Mouse (Mus musculus): Measurements from ENCODE around the gene Hist2h2bb. TPM values are rescaled to one million over a fixed set of nuclear protein-coding genes. Genes with fewer than 3 reads are reported as not detected.
"Not testable (repeated sequence)": the region's sequence is repeated elsewhere in the genome, so short reads cannot be mapped to it uniquely, and the experiment has no call there.

The Hist2h2bb gene
- polyA plus RNA-seq, 1 experiment from 2014 or later, result 2.7 TPM

DNA sequence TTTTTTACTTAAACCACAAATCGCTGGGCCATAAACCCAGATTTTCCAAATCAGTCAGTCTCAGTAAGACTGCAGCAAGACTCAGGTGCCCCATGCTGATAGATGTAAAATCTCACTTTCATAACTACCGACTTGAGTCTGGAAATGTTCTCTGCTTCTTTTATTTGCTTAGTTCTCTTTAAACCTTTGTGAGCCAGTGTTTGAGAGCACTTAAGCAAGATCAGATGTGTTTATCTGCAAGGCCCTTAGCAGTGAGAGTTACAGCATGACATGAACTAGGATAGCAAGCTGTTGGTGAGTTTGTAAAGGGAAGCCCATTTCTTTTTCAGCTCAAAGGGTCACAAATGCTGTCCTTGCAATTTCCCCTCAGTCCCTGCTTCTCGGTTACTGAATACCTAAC, 12.4 kb upstream of the Hist2h2bb start:
- ATAC-seq (ENCODE audit: low read depth), result no peak

DNA sequence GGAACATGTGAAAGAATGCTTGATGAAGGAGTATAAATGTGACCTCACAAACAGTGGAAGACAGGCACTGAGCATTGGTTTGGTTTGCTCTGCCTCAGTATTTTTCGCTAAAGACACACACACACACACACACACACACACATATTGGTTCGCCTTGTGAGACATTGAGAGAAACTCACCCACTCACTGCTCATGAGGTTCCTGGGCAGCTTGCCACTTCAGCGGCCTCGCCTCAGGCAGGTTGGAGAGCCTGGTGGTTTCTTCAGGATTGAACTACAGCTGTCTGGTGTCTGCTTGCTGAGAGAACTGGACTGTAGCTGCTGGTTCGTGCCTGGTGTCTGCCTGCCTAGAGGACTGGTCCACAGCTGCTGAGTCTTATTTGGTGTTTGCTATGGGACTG, 9.3 kb upstream of the Hist2h2bb start:
- Histone ChIP-seq H3K27ac (replicated peaks) (no peak overlapping the region), H3K4me2 (no peak overlapping the region), H3K27me3 (no peaks in the 10 kb centered on the region), H3K9ac (no peak overlapping the region), H3K4me3 (no peak overlapping the region), H3K36me3 (no peaks in the 10 kb centered on the region), H3K4me1 (replicated peaks) (peaks cover 30% of the 10 kb centered on the region), H3K9me3 (no peaks in the 10 kb centered on the region)
- ATAC-seq (ENCODE audit: low read depth), result no peak
- WGBS, result 91% methylated on average over 5 of the region's 5 CpGs

More for the DNA sequence above, 12.4 kb upstream of the Hist2h2bb start:
- Histone ChIP-seq H3K4me1 (replicated peaks) (peaks cover 11% of the 10 kb centered on the region), H3K4me3 (no peak overlapping the region), H3K9ac (no peak overlapping the region), H3K27ac (replicated peaks) (no peak overlapping the region), H3K4me2 (no peak overlapping the region), H3K27me3 (no peaks in the 10 kb centered on the region), H3K36me3 (no peaks in the 10 kb centered on the region), H3K9me3 (no peaks in the 10 kb centered on the region)
- WGBS, result 85% methylated on average over 3 of the region's 3 CpGs

DNA sequence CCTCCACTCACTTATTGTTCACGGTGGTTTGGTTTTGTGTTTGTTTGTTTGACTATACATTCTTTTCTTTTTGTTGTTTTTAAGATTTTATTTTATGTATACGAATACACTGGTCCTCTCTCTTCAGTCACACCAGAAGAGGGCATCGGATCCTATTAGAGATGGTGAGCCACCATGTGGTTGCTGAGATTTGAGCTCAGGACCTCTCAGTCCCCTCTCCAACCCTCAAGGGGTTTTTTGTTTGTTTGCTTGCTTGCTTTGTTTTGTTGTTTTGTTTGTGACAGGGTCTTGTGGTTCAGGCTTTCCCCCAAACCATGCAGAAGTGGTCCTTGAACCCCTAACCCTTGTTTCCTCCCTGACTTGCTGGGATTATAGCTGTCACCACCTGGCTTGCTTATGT, 7.9 kb upstream of the Hist2h2bb start:
- Histone ChIP-seq H3K4me3 (peak overlapping the region; percentile 61), H3K27me3 (no peaks in the 10 kb centered on the region), H3K9me3 (no peaks in the 10 kb centered on the region), H3K27ac (replicated peaks) (peak overlapping the region; percentile 98), H3K4me2 (peak overlapping the region; percentile 83), H3K36me3 (no peaks in the 10 kb centered on the region), H3K4me1 (replicated peaks) (peaks cover 30% of the 10 kb centered on the region), H3K9ac (peak overlapping the region; percentile 90)
- ATAC-seq (ENCODE audit: low read depth), result no peak
- WGBS, result 66% methylated on average over 3 of the region's 3 CpGs

DNA sequence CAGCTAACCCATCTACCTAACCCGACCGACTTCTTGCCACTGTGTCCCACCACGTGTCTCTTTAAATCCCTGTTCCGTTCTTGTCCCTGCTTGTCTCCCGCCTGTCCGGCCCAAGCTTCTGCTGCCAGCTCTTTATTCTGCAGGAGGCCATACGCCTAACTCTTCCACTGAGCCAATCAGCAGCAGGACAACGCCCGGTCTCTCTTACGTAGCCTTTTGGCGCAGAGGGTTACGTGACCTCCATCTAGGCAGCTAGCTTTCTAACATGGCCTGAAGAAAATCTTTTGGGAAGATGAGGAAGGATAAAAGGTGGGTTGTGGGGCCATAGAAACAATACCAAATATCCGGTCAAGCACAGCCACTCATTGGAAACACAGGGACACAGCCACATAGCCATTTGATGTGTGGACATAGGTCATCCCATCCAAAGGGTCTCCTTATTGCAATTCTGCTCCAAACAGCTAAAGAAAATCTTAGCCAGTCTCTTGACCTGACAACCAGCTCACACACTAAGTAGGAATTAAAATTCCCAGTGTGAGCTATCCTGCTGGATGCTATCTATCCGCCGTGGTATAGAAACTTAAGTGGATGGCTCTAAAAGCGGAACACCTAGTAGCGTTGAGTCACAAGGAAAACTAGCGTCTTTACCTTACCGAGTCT, 7.2 kb upstream of the Hist2h2bb start:
- Histone ChIP-seq H3K27me3 (no peaks in the 10 kb centered on the region), H3K4me2 (peak overlapping the region; percentile 83), H3K27ac (replicated peaks) (peak overlapping the region; percentile 98), H3K4me1 (replicated peaks) (peaks cover 30% of the 10 kb centered on the region), H3K9me3 (no peaks in the 10 kb centered on the region), H3K9ac (peak overlapping the region; percentile 90), H3K4me3 (peak overlapping the region; percentile 61), H3K36me3 (no peaks in the 10 kb centered on the region)
- 1% methylated on average over 19 of the region's 19 CpGs for WGBS
- ATAC-seq (ENCODE audit: low read depth), result peak; percentile 73

DNA sequence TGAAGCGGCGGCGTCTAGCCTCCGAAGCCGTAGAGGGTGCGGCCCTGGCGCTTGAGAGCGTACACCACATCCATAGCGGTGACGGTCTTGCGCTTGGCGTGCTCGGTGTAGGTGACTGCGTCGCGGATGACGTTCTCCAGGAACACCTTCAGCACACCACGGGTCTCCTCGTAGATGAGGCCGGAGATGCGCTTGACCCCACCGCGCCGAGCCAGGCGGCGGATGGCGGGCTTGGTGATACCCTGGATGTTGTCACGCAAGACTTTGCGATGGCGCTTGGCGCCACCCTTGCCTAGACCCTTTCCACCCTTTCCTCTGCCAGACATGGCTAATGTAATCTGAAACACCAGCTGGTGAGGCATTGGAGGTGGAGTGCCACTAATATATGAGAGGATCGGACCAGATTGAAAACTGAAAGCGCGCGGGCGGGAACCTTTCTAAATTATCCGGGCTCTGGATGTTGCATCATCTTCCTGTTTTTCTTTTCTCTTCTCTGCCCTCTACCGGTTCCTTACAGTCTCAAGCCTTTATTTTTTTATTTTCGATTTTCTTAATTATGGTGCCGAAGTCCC, 6.5 kb upstream of the Hist2h2bb start, which contains the start of gene Hist2h4:
TSS of gene Hist2h4 (minus strand) at position 333 of the 572 bp plus-strand sequence.
- no peaks in the 10 kb centered on the region for H3K27me3 ChIP-seq
- peak within 1 kb of the TSS; percentile 98 for H3K27ac ChIP-seq (replicated peaks)
- H3K4me1 ChIP-seq (replicated peaks), result peaks cover 36% of the 10 kb centered on the region
- peak within 1 kb of the TSS; percentile 90 for H3K9ac ChIP-seq
- H3K36me3 ChIP-seq, result no peaks in the 10 kb centered on the region
- peak within 1 kb of the TSS; percentile 83 for H3K4me2 ChIP-seq
- H3K4me3 ChIP-seq, result peak within 1 kb of the TSS; percentile 61
- peak; percentile 88 for ATAC-seq (ENCODE audit: low read depth)
- no peaks in the 10 kb centered on the region for H3K9me3 ChIP-seq
- WGBS, result under 1% methylated on average over 40 of the region's 40 CpGs

DNA sequence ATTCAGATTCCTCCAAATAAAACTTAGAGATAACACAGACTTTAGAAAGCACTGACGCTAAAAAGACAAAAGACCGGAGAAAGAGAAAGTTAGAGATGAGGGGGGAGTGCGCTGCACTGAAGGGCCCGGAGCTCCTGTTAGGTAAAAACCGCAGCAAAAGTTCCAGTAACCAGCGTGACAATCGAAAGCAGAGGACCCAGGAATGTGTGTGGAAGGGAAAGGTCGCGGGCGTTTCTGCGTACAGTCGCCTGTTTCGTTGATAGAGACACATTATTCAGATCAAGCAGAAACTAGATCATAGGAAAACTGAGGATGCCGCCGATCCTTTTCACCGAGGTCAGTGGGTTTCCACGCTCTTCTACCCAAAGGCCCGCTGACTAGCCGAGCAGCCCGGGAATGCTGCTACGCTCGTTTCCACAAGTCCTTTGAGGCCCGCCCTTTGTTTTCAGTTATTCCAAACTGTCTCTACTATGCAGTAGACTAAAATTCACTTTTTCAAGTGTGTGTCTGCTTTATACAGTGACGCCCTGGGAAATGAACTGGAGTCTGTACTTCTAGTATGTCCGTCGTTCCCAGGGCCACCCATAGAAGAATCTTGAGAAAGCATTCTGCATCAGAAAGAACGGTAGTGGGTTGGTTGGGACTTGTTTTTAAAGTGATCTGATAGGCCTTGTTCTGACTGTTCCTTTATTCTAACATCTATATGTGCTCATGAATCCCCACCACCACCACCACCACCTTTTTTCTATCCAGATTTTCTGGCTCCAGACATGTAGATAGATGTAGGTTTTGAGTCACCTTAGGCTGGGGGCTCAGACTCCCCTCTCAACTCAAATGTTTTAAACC, 5.8 kb upstream of the Hist2h2bb start:
- Histone ChIP-seq H3K9me3 (no peaks in the 10 kb centered on the region), H3K27me3 (no peaks in the 10 kb centered on the region), H3K36me3 (no peaks in the 10 kb centered on the region), H3K9ac (peak overlapping the region; percentile 90), H3K4me3 (peak overlapping the region; percentile 61), H3K4me1 (replicated peaks) (peaks cover 38% of the 10 kb centered on the region), H3K4me2 (peak overlapping the region; percentile 83), H3K27ac (replicated peaks) (peak overlapping the region; percentile 98)
- peak; percentile 41 for ATAC-seq (ENCODE audit: low read depth)
- WGBS, result 5% methylated on average over 27 of the region's 27 CpGs

DNA sequence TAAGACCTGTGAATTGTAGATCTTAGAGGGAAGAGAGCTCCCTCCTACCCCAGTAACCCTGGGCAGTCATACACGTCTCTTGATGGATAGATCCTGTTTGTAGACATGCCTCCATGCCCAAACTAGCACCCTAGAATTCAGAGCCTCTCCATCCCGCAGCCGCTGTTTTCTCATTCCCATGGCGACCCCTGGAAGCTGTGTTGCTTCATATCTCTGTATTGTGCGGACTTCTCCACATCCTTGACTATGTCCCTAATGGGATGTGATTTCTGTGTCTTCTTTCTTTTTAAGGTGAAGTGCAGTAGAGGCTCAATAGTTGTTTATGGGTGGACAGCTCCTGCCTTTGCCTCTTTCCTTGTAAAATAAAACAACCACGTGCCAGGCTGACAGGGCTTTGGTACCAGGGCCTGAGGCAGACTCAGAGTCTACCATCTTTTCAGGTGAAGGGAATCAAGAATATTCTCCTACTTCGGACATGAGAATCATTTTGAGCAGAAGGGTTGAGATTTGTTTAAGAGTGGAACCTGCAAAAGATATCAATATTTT, 5.1 kb upstream of the Hist2h2bb start:
- WGBS, result 68% methylated on average over 7 of the region's 7 CpGs
- Histone ChIP-seq H3K9ac (peak overlapping the region; percentile 90), H3K27ac (replicated peaks) (peak overlapping the region; percentile 98), H3K27me3 (no peaks in the 10 kb centered on the region), H3K4me1 (replicated peaks) (peaks cover 38% of the 10 kb centered on the region), H3K36me3 (no peaks in the 10 kb centered on the region), H3K4me3 (no peak overlapping the region), H3K9me3 (no peaks in the 10 kb centered on the region), H3K4me2 (peak overlapping the region; percentile 83)
- ATAC-seq (ENCODE audit: low read depth), result no peak

DNA sequence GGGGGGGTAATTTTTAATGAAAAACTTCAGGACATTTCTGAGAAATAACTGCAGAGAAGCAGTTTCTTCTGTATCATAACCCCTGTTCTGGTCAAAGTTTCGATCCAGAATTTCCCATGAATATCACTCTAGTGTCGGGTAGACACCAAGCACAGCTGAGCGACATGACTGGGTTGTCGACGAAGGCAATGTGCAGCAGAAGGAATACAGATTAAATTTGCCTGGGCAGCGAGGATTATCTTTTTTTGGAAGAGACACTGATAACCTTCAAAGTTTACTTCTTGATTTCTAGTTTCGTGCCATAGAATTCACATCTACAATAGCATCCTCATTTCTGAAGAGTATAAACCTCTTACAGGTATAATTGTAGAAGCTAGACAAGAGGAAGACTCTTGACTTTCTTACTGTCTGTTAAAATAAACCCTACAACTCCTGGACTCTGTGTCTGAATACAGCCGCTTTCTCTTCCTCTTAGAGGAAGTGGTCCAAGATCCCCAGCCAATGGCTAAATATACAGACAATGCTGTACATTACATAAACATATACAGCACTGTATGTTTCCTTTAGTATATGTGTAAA, 3.3 kb upstream of the Hist2h2bb start:
- WGBS, result 92% methylated on average over 8 of the region's 8 CpGs
- H3K9me3 ChIP-seq, result no peaks in the 10 kb centered on the region
- no peaks in the 10 kb centered on the region for H3K27me3 ChIP-seq
- H3K27ac ChIP-seq (replicated peaks), result no peak overlapping the region
- ATAC-seq (ENCODE audit: low read depth), result no peak
- H3K9ac ChIP-seq, result no peak overlapping the region
- H3K4me1 ChIP-seq (replicated peaks), result peaks cover 37% of the 10 kb centered on the region
- H3K4me3 ChIP-seq, result no peak overlapping the region
- H3K36me3 ChIP-seq, result no peaks in the 10 kb centered on the region
- no peak overlapping the region for H3K4me2 ChIP-seq

DNA sequence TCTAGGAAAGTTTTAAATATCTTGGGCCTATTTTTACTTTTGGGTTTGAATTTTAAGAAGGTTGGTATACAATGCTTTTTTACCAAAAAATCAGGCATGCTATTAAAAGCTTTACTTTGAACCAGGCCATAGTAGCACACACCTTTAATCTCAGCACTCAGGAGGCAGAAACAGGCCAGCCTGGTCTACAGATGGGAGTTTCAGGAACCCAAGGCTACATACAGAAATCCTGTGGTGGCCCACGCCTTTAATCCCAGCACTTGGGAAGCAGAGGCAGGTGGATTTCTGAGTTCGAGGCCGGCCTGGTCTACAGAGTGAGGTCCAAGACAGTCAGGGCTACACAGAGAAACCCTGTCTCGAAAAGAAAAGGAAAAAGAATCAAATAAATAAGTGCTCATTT, 2.0 kb upstream of the Hist2h2bb start:
- no peaks in the 10 kb centered on the region for H3K9me3 ChIP-seq
- no peaks in the 10 kb centered on the region for H3K27me3 ChIP-seq
- WGBS, result 77% methylated on average over 4 of the region's 4 CpGs
- peak overlapping the region; percentile 88 for H3K27ac ChIP-seq (replicated peaks)
- peak overlapping the region; percentile 89 for H3K4me2 ChIP-seq
- peaks cover 23% of the 10 kb centered on the region for H3K4me1 ChIP-seq (replicated peaks)
- ATAC-seq (ENCODE audit: low read depth), result no peak
- H3K36me3 ChIP-seq, result no peaks in the 10 kb centered on the region
- H3K9ac ChIP-seq, result 0 out of 2 replicates have a peak overlapping the region, but pooled peaks have one; percentile 32
- H3K4me3 ChIP-seq, result no peak overlapping the region

DNA sequence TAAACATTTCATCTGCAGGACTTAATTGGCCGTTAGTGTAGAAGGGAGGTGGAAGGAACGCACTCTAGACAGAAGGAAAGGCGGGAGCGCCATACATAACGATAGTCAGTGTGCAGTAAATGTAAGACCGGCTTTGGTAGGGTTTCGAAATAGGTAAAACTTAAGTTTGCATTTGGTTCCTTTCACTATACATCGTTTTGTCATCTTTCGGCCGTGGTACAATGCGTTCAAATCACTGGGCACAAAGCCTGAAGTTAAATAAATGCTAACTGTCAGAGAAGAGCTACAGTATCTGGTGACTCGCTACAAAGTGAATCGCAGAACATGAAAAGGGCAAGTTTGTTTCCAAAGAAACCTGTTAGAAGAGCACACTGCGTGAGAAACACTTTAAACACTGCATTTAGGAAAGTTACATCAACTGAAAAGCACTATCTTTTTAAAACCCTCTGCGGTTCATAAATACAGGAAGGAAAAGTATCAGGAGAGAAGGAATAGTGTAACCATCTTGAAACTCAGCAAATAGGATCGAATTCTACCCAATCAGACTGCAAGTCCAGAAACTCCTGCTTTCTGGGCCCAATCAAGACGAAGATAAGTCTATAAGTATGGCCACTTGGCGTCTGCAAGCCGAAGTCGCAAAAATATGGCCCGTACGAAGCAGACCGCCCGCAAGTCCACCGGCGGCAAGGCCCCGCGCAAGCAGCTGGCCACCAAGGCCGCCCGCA, 1.3 kb upstream of the Hist2h2bb start, which contains the start of gene Hist2h3b:
TSS of gene Hist2h3b (plus strand) at position 604 of the 725 bp plus-strand sequence.
- H3K4me3 ChIP-seq, result peak within 1 kb of the TSS; percentile 58
- H3K27me3 ChIP-seq, result no peaks in the 10 kb centered on the region
- H3K27ac ChIP-seq (replicated peaks), result peak within 1 kb of the TSS; percentile 96
- H3K9ac ChIP-seq, result peak within 1 kb of the TSS; percentile 71
- ATAC-seq (ENCODE audit: low read depth), result peak; percentile 62
- H3K36me3 ChIP-seq, result no peaks in the 10 kb centered on the region
- peaks cover 22% of the 10 kb centered on the region for H3K4me1 ChIP-seq (replicated peaks)
- no peaks in the 10 kb centered on the region for H3K9me3 ChIP-seq
- H3K4me2 ChIP-seq, result peak within 1 kb of the TSS; percentile 89
- WGBS, result 20% methylated on average over 30 of the region's 30 CpGs

DNA sequence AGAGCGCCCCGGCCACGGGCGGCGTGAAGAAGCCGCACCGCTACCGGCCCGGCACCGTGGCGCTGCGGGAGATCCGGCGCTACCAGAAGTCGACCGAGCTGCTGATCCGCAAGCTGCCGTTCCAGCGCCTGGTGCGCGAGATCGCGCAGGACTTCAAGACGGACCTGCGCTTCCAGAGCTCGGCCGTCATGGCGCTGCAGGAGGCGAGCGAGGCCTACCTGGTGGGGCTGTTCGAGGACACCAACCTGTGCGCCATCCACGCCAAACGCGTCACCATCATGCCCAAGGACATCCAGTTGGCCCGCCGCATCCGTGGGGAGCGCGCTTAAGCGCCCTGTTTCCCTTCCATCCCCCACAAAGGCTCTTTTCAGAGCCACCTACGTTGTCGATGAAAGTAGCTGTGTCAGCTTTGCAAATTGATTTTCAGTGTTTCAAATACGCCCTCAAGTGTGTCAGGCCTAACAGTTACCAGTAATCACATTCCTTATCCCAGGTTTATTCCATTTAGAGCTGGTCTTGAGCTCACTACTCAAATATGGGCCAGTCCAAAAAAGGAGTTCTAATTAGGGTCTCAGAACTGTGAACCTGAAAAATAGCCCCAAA, 675 bp upstream of the Hist2h2bb start:
- not testable (repeated sequence) for H3K36me3 ChIP-seq, H3K9me3 ChIP-seq, H3K27me3 ChIP-seq
- Histone ChIP-seq H3K4me2 (peak overlapping the region; percentile 89), H3K9ac (peak overlapping the region; percentile 71), H3K4me1 (replicated peaks) (peaks cover 18% of the 10 kb centered on the region), H3K4me3 (peak overlapping the region; percentile 58), H3K27ac (replicated peaks) (peak overlapping the region; percentile 96)
- peak; percentile 44 for ATAC-seq (ENCODE audit: low read depth)
- WGBS, result 0% methylated on average over 18 of the region's 44 CpGs
